In the genomic region with DNA sequence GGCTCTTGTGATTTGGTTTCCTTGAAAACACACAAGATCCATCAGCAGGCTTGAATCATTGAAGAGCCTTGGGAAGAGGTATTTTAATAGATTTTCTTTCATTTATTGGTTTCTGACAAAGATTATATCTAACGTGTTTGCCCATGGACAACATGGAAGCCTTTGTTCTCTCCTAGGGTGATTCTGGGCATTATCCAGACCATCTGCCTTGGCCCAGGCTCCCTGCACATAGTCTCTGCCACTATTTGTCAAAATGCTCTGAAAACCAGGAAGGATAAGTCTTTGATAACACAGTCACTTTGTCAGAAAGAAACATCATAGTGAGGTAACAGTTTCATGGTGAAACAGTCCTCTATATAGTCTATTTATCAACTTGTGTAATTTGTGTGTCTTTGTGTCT, we compare ENCODE assay signal across 23 mouse cellular contexts.
A peak's percentile ranks its signal among the peaks of the same experiment; 100 is the strongest.
DNase-seq lines count a peak whose midpoint lies in the region; ATAC-seq and TF ChIP-seq lines count a peak whose summit lies in the region.
"Had no signal": no experiment of that assay in that cellular context is flagged by ENCODE, and none has a peak within 500 bp of the region (broad histone marks: within the 10 kb centered on the region; RNA-seq: fewer than 3 reads in every experiment).

No protein-coding gene starts in this region.

- no peaks in the 10 kb centered on the region for H3K4me1 ChIP-seq in heart, embryonic 12.5 days (replicated peaks)
- H3K4me1 ChIP-seq in heart, embryonic 11.5 days (ENCODE audit: control insufficient read depth, insufficient read depth, low read length) = no peaks in the 10 kb centered on the region
- H3K4me1 ChIP-seq: embryonic facial prominence, embryonic 12.5 days; forebrain, embryonic 12.5 days; heart, embryonic 13.5 days; hindbrain, embryonic 15.5 days had no signal

- WGBS in heart, embryonic 12.5 days = 69% methylated on average over 1 of the region's 1 CpGs
- 77% methylated on average over 1 of the region's 1 CpGs for WGBS in heart, embryonic 11.5 days (ENCODE audit: insufficient replicate concordance)

- H3K27me3 ChIP-seq in heart, embryonic 12.5 days (replicated peaks) = no peaks in the 10 kb centered on the region
- H3K27me3 ChIP-seq in heart, embryonic 11.5 days (ENCODE audit: control insufficient read depth, insufficient read depth, low read length) = no peaks in the 10 kb centered on the region
- H3K27me3 ChIP-seq: CH12.LX; embryonic facial prominence, embryonic 12.5 days; forebrain, embryonic 12.5 days; heart, embryonic 13.5 days; hindbrain, embryonic 15.5 days had no signal

- H3K4me2 ChIP-seq in heart, embryonic 12.5 days = no peak overlapping the region
- H3K4me2 ChIP-seq in heart, embryonic 11.5 days = no peak overlapping the region
- H3K4me2 ChIP-seq: embryonic facial prominence, embryonic 12.5 days; forebrain, embryonic 12.5 days; heart, embryonic 13.5 days; hindbrain, embryonic 15.5 days had no signal

- H3K36me3 ChIP-seq in heart, embryonic 12.5 days = no peaks in the 10 kb centered on the region
- no peaks in the 10 kb centered on the region for H3K36me3 ChIP-seq in heart, embryonic 11.5 days (ENCODE audit: control insufficient read depth, insufficient read depth, low read length)
- H3K36me3 ChIP-seq: embryonic facial prominence, embryonic 12.5 days; forebrain, embryonic 12.5 days; heart, embryonic 13.5 days; hindbrain, embryonic 15.5 days had no signal

- no peaks in the 10 kb centered on the region for H3K9me3 ChIP-seq in heart, embryonic 12.5 days (replicated peaks)
- no peaks in the 10 kb centered on the region for H3K9me3 ChIP-seq in heart, embryonic 11.5 days (replicated peaks; ENCODE audit: control insufficient read depth, low read length)
- H3K9me3 ChIP-seq: embryonic facial prominence, embryonic 12.5 days; forebrain, embryonic 12.5 days; heart, embryonic 13.5 days; hindbrain, embryonic 15.5 days had no signal

- H3K27ac ChIP-seq in heart, embryonic 12.5 days (ENCODE audit: poor library complexity, severe bottlenecking) = no peak overlapping the region
- H3K27ac ChIP-seq in heart, embryonic 11.5 days (ENCODE audit: low read depth, low read length) = no peak overlapping the region
- H3K27ac ChIP-seq in layer of hippocampus, adult 2 months = no peak overlapping the region
- H3K27ac ChIP-seq: embryonic facial prominence, embryonic 12.5 days; forebrain, embryonic 12.5 days; heart, adult 2 months; heart, embryonic 13.5 days; hindbrain, embryonic 15.5 days had no signal

- DNase-seq in layer of hippocampus, postnatal 14 days (ENCODE audit: low spot score in 2 of 2) = peak; percentile 4 to 25
- no peak for DNase-seq in layer of hippocampus, adult 9-11 months
- DNase-seq in cerebellum, adult 11-12 months = peak; percentile 61
- DNase-seq in cerebellum, adult 9-10 months = peak; percentile 57
- DNase-seq in cerebellum, postnatal 25 days = peak; percentile 48 to 59
- no peak for DNase-seq in layer of hippocampus, adult 2 months (ENCODE audit: low spot score in 2 of 2)
- DNase-seq: adrenal gland, adult 2 months; adrenal gland, postnatal 36 days; gastrocnemius, postnatal 10 days; heart, adult 2 months; heart, postnatal 36 days; kidney, adult 2 months had no signal

- ATAC-seq in heart, embryonic 12.5 days (ENCODE audit: insufficient number of reproducible peaks, low FRiP score) = no peak
- ATAC-seq in heart, embryonic 11.5 days (replicated peaks; ENCODE audit: insufficient number of reproducible peaks, low FRiP score, low TSS enrichment) = no peak
- ATAC-seq: activated CD4-positive, CD25-positive, alpha-beta regulatory T cell, adult 4 months; forebrain, embryonic 16.5 days; intestine, embryonic 16.5 days; Patski had no signal

- TF ChIP-seq CTCF in layer of hippocampus, adult 2 months (conservative IDR thresholded peaks at IDR 0.05) = no peak

- H3K9ac ChIP-seq in heart, embryonic 12.5 days = no peak overlapping the region
- no peak overlapping the region for H3K9ac ChIP-seq in heart, embryonic 11.5 days (ENCODE audit: low read depth, low read length)
- H3K9ac ChIP-seq: embryonic facial prominence, embryonic 12.5 days; forebrain, embryonic 12.5 days; heart, embryonic 13.5 days; hindbrain, embryonic 15.5 days had no signal

- H3K4me3 ChIP-seq in heart, embryonic 12.5 days = no peak overlapping the region
- H3K4me3 ChIP-seq in heart, embryonic 11.5 days (ENCODE audit: low read depth, low read length) = no peak overlapping the region
- no peak overlapping the region for H3K4me3 ChIP-seq in layer of hippocampus, adult 2 months
- H3K4me3 ChIP-seq: embryonic facial prominence, embryonic 12.5 days; forebrain, embryonic 12.5 days; heart, adult 2 months; heart, embryonic 13.5 days; hindbrain, embryonic 15.5 days had no signal

Comparison
In these comparisons a context has a peak if more than half of its experiments do, and no peak if none do; other contexts are left out.
1. DNase-seq: peak in layer of hippocampus, postnatal 14 days (2 of 2), cerebellum, adult 11-12 months (single experiment), cerebellum, adult 9-10 months (single experiment) and cerebellum, postnatal 25 days (2 of 2); none in layer of hippocampus, adult 9-11 months (single experiment) and layer of hippocampus, adult 2 months (0 of 2).